Mouse (Mus musculus) monocyte, adult 2 months (primary cell): ENCODE results near the gene Nploc4.
"Not testable (repeated sequence)": the region's sequence is repeated elsewhere in the genome, so short reads cannot be mapped to it uniquely, and the experiment has no call there.

Experiments used
- DNase-seq, 2 experiments: peaks; one replicate each; pipeline ENCODE4 v3.0.0; 2022; ENCODE audit warnings: low spot score in 2 of 2, low read depth in 1 of 2

Gene Nploc4

GRCm38 (mm10) chr11:120444106-120444505, 6.6 kb upstream of the Nploc4 start:
- DNase-seq: no peak

GRCm38 (mm10) chr11:120442765-120443280, 5.3 kb upstream of the Nploc4 start:
- no peak for DNase-seq

GRCm38 (mm10) chr11:120442344-120442743, 4.8 kb upstream of the Nploc4 start, which contains the start of gene Tspan10:
TSS of gene Tspan10 (plus strand) at chr11:120442644.
- DNase-seq: no peak

- DNase-seq: no peak
Measured at GRCm38 (mm10) chr11:120437857-120438385, 413 bp upstream of the Nploc4 start.

DNA sequence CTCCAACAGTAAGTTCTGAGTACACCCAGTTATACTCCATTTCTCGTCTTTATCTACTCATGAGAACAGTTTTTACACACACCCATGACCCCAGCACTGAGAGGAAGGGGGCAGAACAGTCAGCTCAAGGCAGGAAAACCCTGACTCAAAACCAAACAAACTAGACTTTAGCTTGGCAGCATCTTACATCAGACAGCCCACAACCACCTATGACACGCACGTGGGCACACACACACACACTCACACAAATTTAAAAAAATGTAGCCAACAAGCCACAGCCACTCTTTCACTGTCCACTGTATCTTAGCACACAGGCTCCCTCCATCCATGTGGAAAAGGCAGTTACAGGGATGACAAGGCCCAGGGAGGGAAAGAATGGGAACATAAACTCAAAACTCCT, 10.8 kb downstream of the Nploc4 start:
- no peak for DNase-seq

DNA sequence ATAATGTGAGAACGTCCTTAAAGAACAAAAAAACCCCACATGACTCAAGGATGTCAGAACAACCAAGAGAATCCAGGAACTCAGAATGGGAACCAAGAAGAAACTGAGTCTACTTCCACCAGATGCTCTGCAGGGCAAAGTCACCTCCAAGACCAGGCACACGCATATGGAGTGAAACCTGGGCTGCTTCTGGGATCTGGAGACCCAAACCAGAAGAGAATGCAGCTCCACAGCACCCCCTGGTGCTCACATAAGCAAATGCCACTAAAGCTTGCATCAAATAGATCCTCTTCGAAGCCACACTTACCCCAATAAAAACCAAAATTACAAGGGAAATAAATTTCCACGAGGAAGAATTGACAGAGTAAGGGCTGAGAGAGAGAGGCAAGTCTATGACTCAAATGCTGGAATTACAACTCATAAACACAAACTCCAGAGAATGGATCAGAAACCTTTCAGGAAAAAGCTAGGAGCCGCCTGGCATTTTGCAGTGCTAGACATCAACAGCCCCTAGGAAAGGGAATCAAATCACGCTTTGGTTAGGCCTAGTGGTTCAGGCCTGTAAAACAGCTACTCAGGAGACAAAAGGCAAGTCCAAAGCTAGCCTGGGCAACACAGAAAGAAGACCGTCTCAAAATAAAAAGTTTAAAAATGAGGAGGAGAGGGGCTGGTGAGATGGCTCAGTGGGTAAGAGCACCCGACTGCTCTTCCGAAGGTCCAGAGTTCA, 13.8 kb downstream of the Nploc4 start:
- DNase-seq: no peak

DNA sequence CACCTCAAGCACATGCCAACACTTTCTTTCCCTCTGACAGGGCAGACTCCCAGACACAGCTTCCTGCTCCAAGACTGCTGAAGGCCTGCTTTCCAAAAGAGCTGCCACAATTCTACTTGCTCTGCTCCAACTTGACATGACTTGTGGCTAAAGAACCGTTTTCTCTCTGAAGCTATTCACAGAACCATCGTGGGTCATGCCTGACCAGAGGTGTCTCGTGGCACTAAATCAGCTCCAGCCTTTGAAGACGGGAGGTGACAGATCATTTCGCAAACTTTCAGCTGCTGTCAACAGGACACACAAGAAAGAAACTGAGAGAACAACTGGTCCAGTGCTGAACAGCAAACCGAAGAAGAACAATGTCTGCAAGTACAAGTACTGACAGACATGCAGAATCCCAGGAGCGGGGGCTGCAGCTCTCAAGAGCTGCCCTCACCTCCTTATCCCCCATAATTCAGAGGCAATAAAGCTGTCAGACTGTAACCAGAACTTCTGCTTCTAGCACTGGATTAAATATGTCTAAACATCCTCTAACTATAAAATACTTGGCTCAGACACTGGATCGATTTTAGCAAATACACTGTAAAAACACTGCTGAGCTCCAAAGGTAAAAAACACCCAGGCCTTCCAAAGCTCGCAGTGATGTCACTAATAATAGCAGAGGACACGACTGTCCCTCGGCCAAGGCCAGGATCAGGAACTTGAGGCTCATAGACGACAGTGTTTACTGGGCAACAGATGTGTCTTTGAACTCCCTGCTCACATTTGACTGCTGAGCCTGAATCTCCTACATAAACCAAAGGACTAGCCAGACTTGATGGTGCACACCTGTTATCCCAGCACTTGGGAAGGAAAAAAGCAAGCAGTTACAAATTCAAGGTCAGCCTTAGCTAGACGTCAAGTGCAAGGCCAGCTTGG, 14.6 kb downstream of the Nploc4 start:
- DNase-seq: no peak

GRCm38 (mm10) chr11:120418592-120418991, 18.9 kb downstream of the Nploc4 start:
- no peak for DNase-seq

GRCm38 (mm10) chr11:120417852-120418251, 19.7 kb downstream of the Nploc4 start:
- DNase-seq: no peak

GRCm38 (mm10) chr11:120413621-120414020, 23.9 kb downstream of the Nploc4 start:
- not testable (repeated sequence) for DNase-seq

- no peak for DNase-seq
Measured at GRCm38 (mm10) chr11:120406445-120406844, 31.1 kb downstream of the Nploc4 start.

GRCm38 (mm10) chr11:120405867-120406266, 31.6 kb downstream of the Nploc4 start:
- DNase-seq: no peak

DNA sequence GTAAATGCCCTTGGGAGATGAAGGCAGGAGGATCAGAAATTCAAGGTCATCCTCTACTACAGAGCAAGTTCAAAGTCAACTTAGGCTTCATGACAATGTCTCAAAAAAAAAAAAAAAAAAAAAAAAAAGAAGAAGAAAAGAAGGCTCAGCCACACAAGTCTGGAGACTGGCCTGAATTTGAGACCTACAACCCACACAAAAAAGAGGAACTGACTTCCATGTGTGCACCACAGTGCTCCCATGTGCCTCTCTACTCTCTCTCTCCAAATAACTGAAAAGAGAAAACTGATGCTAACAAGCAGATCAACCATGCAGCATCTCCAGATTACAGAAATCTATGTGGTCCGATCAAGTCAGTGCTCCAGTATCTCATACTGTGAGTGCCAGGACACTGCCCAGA, 32.7 kb downstream of the Nploc4 start:
- no peak for DNase-seq

DNA sequence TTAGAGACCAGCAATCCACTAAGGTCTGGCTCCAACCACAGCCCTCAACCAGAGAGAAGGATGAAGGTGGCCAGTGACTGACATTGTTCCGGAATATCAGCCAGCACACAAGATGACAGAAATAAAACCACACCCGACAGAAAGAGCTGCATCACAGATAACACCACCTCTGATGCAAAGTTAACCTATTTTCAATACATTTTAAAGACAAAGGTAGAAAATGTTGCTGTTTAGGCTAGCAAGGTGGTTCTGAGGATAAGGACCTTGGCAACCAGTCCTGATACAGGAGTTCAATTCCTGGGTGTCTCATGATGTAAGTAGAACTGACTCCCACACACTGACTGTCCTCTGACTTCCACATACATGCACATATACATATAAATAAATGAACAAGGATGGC, 38.2 kb downstream of the Nploc4 start:
- DNase-seq: no peak

- no peak for DNase-seq
Measured at GRCm38 (mm10) chr11:120397602-120398001, 39.9 kb downstream of the Nploc4 start.

DNA sequence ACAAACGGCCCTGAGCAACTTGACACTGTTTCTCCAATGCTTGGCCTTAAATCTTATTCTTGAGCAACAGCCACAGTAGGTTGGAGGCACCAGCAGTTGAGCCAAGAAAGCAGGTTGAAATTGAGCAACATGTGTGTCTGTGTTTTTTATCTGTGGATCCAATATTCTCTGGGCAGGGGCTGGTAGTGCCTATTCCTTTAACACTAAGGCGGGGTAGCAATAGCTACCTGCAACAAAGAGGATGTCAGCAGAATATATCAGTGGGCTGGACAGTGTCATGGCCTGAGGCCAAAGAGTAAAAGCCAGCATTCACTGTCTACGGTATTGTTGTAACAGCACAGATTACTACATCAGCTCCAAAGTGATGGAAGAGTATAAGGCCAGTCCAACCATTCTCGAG, 41.8 kb downstream of the Nploc4 start:
- DNase-seq: no peak

DNA sequence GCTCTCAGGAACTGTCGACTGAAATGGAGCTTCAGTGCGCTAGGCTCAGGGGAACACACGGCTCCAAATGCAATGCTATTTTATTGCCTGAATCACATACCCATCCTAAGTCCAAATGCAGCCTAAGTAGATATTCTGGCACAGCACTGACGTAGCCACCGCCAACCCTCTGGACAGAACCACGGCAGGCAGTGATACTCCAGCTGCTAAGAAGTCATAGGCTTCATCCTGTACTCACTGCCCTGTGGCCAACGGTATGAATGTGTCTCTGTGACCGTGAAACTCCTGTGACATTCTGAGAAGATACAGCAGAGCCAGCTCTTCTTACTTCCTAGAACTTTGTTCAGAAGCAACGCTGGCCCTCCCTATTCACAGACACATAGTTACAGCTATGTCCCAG, 48.9 kb downstream of the Nploc4 start:
- no peak for DNase-seq

GRCm38 (mm10) chr11:120387157-120387556, 50.4 kb downstream of the Nploc4 start:
- no peak for DNase-seq

- DNase-seq: no peak
Measured at GRCm38 (mm10) chr11:120386632-120387031, 50.9 kb downstream of the Nploc4 start.

- DNase-seq: no peak
Measured at GRCm38 (mm10) chr11:120382509-120382908, 55.0 kb downstream of the Nploc4 start.

- no peak for DNase-seq
Measured at GRCm38 (mm10) chr11:120381157-120381556, 56.4 kb downstream of the Nploc4 start.

- DNase-seq: no peak
Measured at GRCm38 (mm10) chr11:120380271-120380670, 57.2 kb downstream of the Nploc4 start.
